Mouse (Mus musculus) C2C12 (cell line): ENCODE data around the gene Gsto1. TPM values are rescaled to one million over a fixed set of nuclear protein-coding genes. Genes with fewer than 3 reads are reported as not detected.
A peak's percentile ranks its signal among the peaks of the same experiment; 100 is the strongest.

Experiments
- H3K27me3 ChIP-seq: one replicate; pipeline ENCODE4 v1.6.1; 2011; ENCODE audit not compliant: control insufficient read depth, insufficient read depth, insufficient read length
- H3K36me3 ChIP-seq: one replicate; pipeline ENCODE4 v1.6.1; 2011; ENCODE audit not compliant: control insufficient read depth, insufficient read depth
- H3K4me3 ChIP-seq: one replicate; pipeline ENCODE4 v1.5.1; 2011; ENCODE audit warnings: mild to moderate bottlenecking, control low read depth; ENCODE audit not compliant: poor library complexity, insufficient read depth, severe bottlenecking
- H3K79me2 ChIP-seq: one replicate; pipeline ENCODE4 v1.6.1; 2011; ENCODE audit not compliant: control insufficient read depth, insufficient read depth
- H3K79me3 ChIP-seq: one replicate; pipeline ENCODE4 v1.6.1; 2011; ENCODE audit warnings: low read depth, control low read depth
- H3ac ChIP-seq: one replicate; pipeline ENCODE3; 2011; ENCODE audit warnings: low read depth; ENCODE audit not compliant: control insufficient read depth, insufficient read length
- CEBPB ChIP-seq: IDR thresholded peaks from one replicate; pipeline ENCODE4 v1.6.1; 2011; ENCODE audit warnings: low read depth, mild to moderate bottlenecking, control low read depth, moderate library complexity
- CTCF ChIP-seq: IDR thresholded peaks from one replicate; pipeline ENCODE4 v1.5.1; 2011; ENCODE audit not compliant: control insufficient read depth, insufficient read depth, insufficient read length
- FOSL1 ChIP-seq: IDR thresholded peaks from one replicate; pipeline ENCODE4 v1.8.0; 2011; ENCODE audit warnings: mild to moderate bottlenecking, low read length; ENCODE audit not compliant: poor library complexity, insufficient read depth, severe bottlenecking
- MAX ChIP-seq: IDR thresholded peaks from one replicate; pipeline ENCODE4 v1.6.1; 2011; ENCODE audit warnings: mild to moderate bottlenecking, control low read depth
- MYOD1 ChIP-seq: IDR thresholded peaks from one replicate; pipeline ENCODE4 v1.6.1; 2011; ENCODE audit warnings: low read depth; ENCODE audit not compliant: control insufficient read depth, insufficient read length
- MYOG ChIP-seq: IDR thresholded peaks from one replicate; pipeline ENCODE4 v1.6.1; 2011; ENCODE audit not compliant: control insufficient read depth, insufficient read length; ENCODE audit errors: extremely low read depth
- USF1 ChIP-seq: IDR thresholded peaks from one replicate; pipeline ENCODE4 v1.6.1; 2011; ENCODE audit warnings: low read depth, mild to moderate bottlenecking, control low read depth, moderate library complexity
- polyA plus RNA-seq: library from polyadenylated mRNA; unstranded; fragments of >200 nt; fragmentation: generic; extraction: Trizol; gene quantifications from one replicate; pipeline ENCODE4 v1.2.1, GENCODE M21; 2012; ENCODE audit warnings: missing spikeins

The Gsto1 gene
- polyA plus RNA-seq, 1 experiment = 272 TPM

- Histone ChIP-seq H3ac (no peak overlapping the region), H3K27me3 (no peaks in the 10 kb centered on the region), H3K79me2 (no peaks in the 10 kb centered on the region), H3K36me3 (no peaks in the 10 kb centered on the region), H3K4me3 (no peak overlapping the region), H3K79me3 (no peaks in the 10 kb centered on the region)
- no peak for TF ChIP-seq MYOD1
- no peak for TF ChIP-seq MYOG
- TF ChIP-seq CTCF = no peak
- TF ChIP-seq FOSL1 = no peak
- no peak for TF ChIP-seq CEBPB
- TF ChIP-seq USF1 = no peak
These were observed 33.3 kb upstream of the Gsto1 start for GRCm38 (mm10) chr19:47821494-47821872.

- Histone ChIP-seq H3ac (no peak overlapping the region), H3K4me3 (no peak overlapping the region), H3K79me3 (no peaks in the 10 kb centered on the region), H3K36me3 (no peaks in the 10 kb centered on the region), H3K27me3 (no peaks in the 10 kb centered on the region), H3K79me2 (no peaks in the 10 kb centered on the region)
- TF ChIP-seq MYOG (no peak), MYOD1 (no peak), CTCF (no peak), USF1 (no peak), MAX (no peak), CEBPB (no peak), FOSL1 (no peak)
These were observed 32.5 kb upstream of the Gsto1 start for GRCm38 (mm10) chr19:47822143-47822796.

DNA sequence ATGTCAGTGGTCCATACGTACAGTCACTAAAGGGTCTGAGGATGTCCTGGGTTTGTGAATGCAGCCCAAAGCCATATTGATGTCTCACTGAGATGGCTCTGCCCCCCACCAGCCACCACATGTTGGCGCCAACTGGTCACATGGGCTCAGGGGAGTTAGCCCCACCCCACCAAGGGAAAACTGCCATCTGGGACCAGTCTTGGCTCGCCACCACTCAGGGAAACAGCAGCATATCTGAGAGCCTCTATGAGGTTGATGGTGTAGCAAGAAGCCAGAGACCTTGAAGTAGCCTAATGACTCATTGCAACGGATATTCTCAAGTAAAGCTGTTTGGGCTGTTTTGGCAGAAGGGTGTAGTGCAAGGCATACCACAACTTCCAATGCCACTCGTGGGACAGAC, 30.7 kb upstream of the Gsto1 start:
- H3K27me3 ChIP-seq = no peaks in the 10 kb centered on the region
- TF ChIP-seq FOSL1 (no peak), CEBPB (no peak), MYOG (no peak), CTCF (no peak), MAX (no peak), USF1 (peak; percentile 67)
- H3K4me3 ChIP-seq = no peak overlapping the region
- H3K36me3 ChIP-seq = no peaks in the 10 kb centered on the region
- no peak overlapping the region for H3ac ChIP-seq
- no peaks in the 10 kb centered on the region for H3K79me2 ChIP-seq
- no peaks in the 10 kb centered on the region for H3K79me3 ChIP-seq

GRCm38 (mm10) chr19:47829913-47830450, 24.8 kb upstream of the Gsto1 start:
- no peak for TF ChIP-seq MYOD1
- no peak for TF ChIP-seq FOSL1
- no peak for TF ChIP-seq CTCF
- no peak for TF ChIP-seq USF1
- no peak for TF ChIP-seq CEBPB
- TF ChIP-seq MYOG = no peak
- no peak for TF ChIP-seq MAX
- no peaks in the 10 kb centered on the region for H3K27me3 ChIP-seq

DNA sequence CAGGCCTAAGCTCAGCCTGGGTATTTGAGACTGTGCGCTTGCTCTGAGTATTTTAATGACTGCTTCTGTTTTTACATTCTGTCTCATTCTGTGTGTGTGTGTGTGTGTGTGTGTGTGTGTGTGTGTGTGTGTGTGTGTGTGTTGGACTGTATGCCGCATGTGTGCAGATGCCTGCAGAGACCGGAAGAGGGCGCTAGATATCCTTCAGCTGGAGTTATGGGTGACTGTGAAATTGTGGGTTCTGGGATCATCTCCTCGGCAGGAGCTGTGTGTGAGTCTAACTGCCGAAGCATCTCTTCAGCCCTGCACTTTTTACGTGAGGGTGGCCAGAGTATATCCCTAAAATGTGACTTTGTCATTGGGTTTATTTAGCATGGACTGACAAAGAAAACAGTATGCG, 23.7 kb upstream of the Gsto1 start:
- TF ChIP-seq CEBPB (no peak), MYOD1 (no peak)

More at GRCm38 (mm10) chr19:47829913-47830450, 24.8 kb upstream of the Gsto1 start:
- Histone ChIP-seq H3K4me3 (no peak overlapping the region), H3K79me2 (no peaks in the 10 kb centered on the region), H3ac (no peak overlapping the region), H3K79me3 (no peaks in the 10 kb centered on the region), H3K36me3 (no peaks in the 10 kb centered on the region)

DNA sequence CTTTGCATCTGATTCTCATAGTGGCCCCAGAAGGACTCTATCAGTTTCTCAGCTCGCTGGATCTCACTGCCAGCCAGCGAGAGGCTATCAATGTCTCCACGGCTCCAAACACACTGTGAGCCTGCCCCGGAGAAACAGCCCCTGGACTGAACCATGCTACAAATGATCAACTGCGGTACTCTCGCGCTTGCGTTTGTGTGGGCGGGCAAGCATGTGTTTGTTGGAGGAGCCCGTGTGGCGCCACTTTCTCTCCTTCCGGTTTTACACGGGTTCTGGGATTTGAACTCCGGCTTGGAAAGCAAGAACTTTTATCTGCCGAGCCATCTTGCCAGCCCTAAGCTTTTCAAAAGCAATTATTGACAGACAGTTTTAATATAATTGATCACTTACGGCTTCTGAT, 22.5 kb upstream of the Gsto1 start:
- H3K79me3 ChIP-seq = no peaks in the 10 kb centered on the region
- TF ChIP-seq MYOD1 (no peak), USF1 (no peak), MYOG (no peak), FOSL1 (no peak), CTCF (no peak)
- H3K36me3 ChIP-seq = no peaks in the 10 kb centered on the region
- H3K4me3 ChIP-seq = no peak overlapping the region
- no peaks in the 10 kb centered on the region for H3K27me3 ChIP-seq
- H3K79me2 ChIP-seq = no peaks in the 10 kb centered on the region
- no peak overlapping the region for H3ac ChIP-seq

More for the DNA sequence above, 23.7 kb upstream of the Gsto1 start:
- Histone ChIP-seq H3ac (no peak overlapping the region), H3K79me3 (no peaks in the 10 kb centered on the region), H3K36me3 (no peaks in the 10 kb centered on the region), H3K4me3 (no peak overlapping the region), H3K79me2 (no peaks in the 10 kb centered on the region), H3K27me3 (no peaks in the 10 kb centered on the region)
